Comparison of ENCODE assay signal across 9 mouse cellular contexts in the genomic region with DNA sequence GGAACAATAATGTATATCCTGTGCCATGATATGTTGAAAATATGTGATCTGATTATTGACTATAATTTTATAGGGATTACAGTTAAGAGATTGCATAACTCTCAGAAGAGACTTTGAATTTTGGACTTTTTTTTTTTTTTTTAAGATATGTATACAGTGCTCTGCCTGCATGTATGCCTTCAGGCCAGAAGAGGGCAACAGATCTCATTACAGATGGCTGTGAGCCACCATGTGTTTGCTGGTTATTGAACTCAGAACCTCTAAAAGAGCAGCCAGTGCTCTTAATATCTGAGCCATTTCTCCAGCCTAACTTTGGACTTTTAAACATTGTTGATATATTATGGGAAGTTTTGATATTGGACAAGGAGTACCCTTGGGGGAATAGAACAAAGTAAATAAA. TPM values are rescaled to one million over a fixed set of nuclear protein-coding genes. Genes with fewer than 3 reads are reported as not detected.
DNase-seq lines count a peak whose midpoint lies in the region; ATAC-seq lines count a peak whose summit lies in the region.
"Had no signal": no experiment of that assay in that cellular context is flagged by ENCODE, and none has a peak within 500 bp of the region (broad histone marks: within the 10 kb centered on the region; RNA-seq: fewer than 3 reads in every experiment).

No protein-coding gene starts in this region.

- H3K4me3 ChIP-seq in kidney, embryonic 14.5 days (ENCODE audit: low read length), result no peak overlapping the region
- H3K4me3 ChIP-seq in intestine, embryonic 16.5 days (ENCODE audit: low read length), result no peak overlapping the region
- H3K4me3 ChIP-seq: embryonic facial prominence, embryonic 12.5 days had no signal

- no peak overlapping the region for H3K27ac ChIP-seq in kidney, embryonic 14.5 days (ENCODE audit: low read depth, low read length)
- no peak overlapping the region for H3K27ac ChIP-seq in intestine, embryonic 16.5 days (ENCODE audit: low read length)
- H3K27ac ChIP-seq: embryonic facial prominence, embryonic 12.5 days had no signal

- H3K36me3 ChIP-seq in kidney, embryonic 14.5 days (ENCODE audit: control insufficient read depth, insufficient read depth, low read length), result peaks cover 23% of the 10 kb centered on the region
- H3K36me3 ChIP-seq in intestine, embryonic 16.5 days (ENCODE audit: control insufficient read depth, insufficient read depth, low read length), result peaks cover 3% of the 10 kb centered on the region; the same call in 1 of the 2 replicates

- no peak for ATAC-seq in kidney, embryonic 14.5 days (ENCODE audit: low FRiP score, low TSS enrichment)
- peak; percentile 40; the same call in 1 of the 2 replicates for ATAC-seq in intestine, embryonic 16.5 days

- H3K27me3 ChIP-seq in kidney, embryonic 14.5 days (ENCODE audit: control insufficient read depth, insufficient read depth, low read length), result no peaks in the 10 kb centered on the region
- no peaks in the 10 kb centered on the region for H3K27me3 ChIP-seq in intestine, embryonic 16.5 days (replicated peaks; ENCODE audit: control insufficient read depth, insufficient read depth, low read length)
- H3K27me3 ChIP-seq: embryonic facial prominence, embryonic 12.5 days had no signal

- H3K9ac ChIP-seq in kidney, embryonic 14.5 days (ENCODE audit: low read depth, low read length), result no peak overlapping the region
- H3K9ac ChIP-seq in intestine, embryonic 16.5 days (ENCODE audit: low read depth, low read length), result no peak overlapping the region
- H3K9ac ChIP-seq: embryonic facial prominence, embryonic 12.5 days had no signal

- DNase-seq in kidney, postnatal 10 days, result peak; percentile 53
- DNase-seq in CD4-positive, CD25-positive, alpha-beta regulatory T cell, adult 2 months (ENCODE audit: low read depth, low spot score), result peak; percentile 49
- DNase-seq in R1 (ENCODE audit: low read depth, low spot score), result peak; percentile 43
- DNase-seq in retina, postnatal 1 day, result peak; percentile 36
- no peak for DNase-seq in testis, postnatal 14 days (ENCODE audit: low spot score)
- DNase-seq in heart, adult 9 months (ENCODE audit: low spot score in 2 of 2), result no peak

- no peaks in the 10 kb centered on the region for H3K9me3 ChIP-seq in kidney, embryonic 14.5 days (ENCODE audit: control insufficient read depth, low read length)
- no peaks in the 10 kb centered on the region for H3K9me3 ChIP-seq in intestine, embryonic 16.5 days (ENCODE audit: control insufficient read depth, low read length)
- H3K9me3 ChIP-seq: embryonic facial prominence, embryonic 12.5 days had no signal

- H3K4me2 ChIP-seq in kidney, embryonic 14.5 days (replicated peaks; ENCODE audit: low read depth, low read length), result no peak overlapping the region
- H3K4me2 ChIP-seq in intestine, embryonic 16.5 days (ENCODE audit: low read depth, low read length), result no peak overlapping the region
- H3K4me2 ChIP-seq: embryonic facial prominence, embryonic 12.5 days had no signal

- H3K4me1 ChIP-seq in kidney, embryonic 14.5 days (ENCODE audit: control insufficient read depth, insufficient read depth, low read length), result no peaks in the 10 kb centered on the region
- no peaks in the 10 kb centered on the region for H3K4me1 ChIP-seq in intestine, embryonic 16.5 days (ENCODE audit: control insufficient read depth, insufficient read depth, low read length)
- H3K4me1 ChIP-seq: embryonic facial prominence, embryonic 12.5 days had no signal

RNA-seq across cellular contexts. Expression of a gene that starts 12.1 kb away (rescaled TPM):
- polyA plus RNA-seq in kidney, embryonic 14.5 days (2014; fragmentation: Nextera tagmentation; extraction: Ambion mirVana), result 108 and 137 TPM in 2 replicates
- polyA plus RNA-seq in intestine, embryonic 16.5 days (2015; fragmentation: Nextera tagmentation; extraction: Ambion mirVana), result 196 and 202 TPM in 2 replicates

RNA-seq across cellular contexts. Expression of a gene that starts 12.3 kb away (rescaled TPM):
- 136 and 170 TPM in 2 replicates for polyA plus RNA-seq in kidney, embryonic 14.5 days (2014; fragmentation: Nextera tagmentation; extraction: Ambion mirVana)
- 70.5 and 84.6 TPM in 2 replicates for polyA plus RNA-seq in intestine, embryonic 16.5 days (2015; fragmentation: Nextera tagmentation; extraction: Ambion mirVana)

Comparison
In these comparisons a context has a peak if more than half of its experiments do, and no peak if none do; other contexts are left out.
1. DNase-seq: peak in kidney, postnatal 10 days (single experiment), CD4-positive, CD25-positive, alpha-beta regulatory T cell, adult 2 months (single experiment), R1 (single experiment) and retina, postnatal 1 day (single experiment); none in testis, postnatal 14 days (single experiment) and heart, adult 9 months (0 of 2).